ENCODE assay signal across 8 mouse cellular contexts in genomic region chr16:93831627-93832395, GRCm38 (mm10). TPM values are rescaled to one million over a fixed set of nuclear protein-coding genes. Genes with fewer than 3 reads are reported as not detected.
DNase-seq lines count a peak whose midpoint lies in the region; ATAC-seq and TF ChIP-seq lines count a peak whose summit lies in the region.

TSS of gene Morc3 (plus strand) at chr16:93832121.

- H3K9me3 ChIP-seq in embryonic facial prominence, embryonic 13.5 days, result peaks cover 4% of the 10 kb centered on the region; the same call in 1 of the 2 replicates
- H3K9me3 ChIP-seq in limb, embryonic 12.5 days, result peaks cover 7% of the 10 kb centered on the region; the same call in 1 of the 2 replicates
- no peaks in the 10 kb centered on the region for H3K9me3 ChIP-seq in midbrain, embryonic 15.5 days

- H3K4me2 ChIP-seq in embryonic facial prominence, embryonic 13.5 days, result peak within 1 kb of the TSS; percentile 75
- H3K4me2 ChIP-seq in limb, embryonic 12.5 days, result peak within 1 kb of the TSS; percentile 80
- H3K4me2 ChIP-seq in midbrain, embryonic 15.5 days, result peak within 1 kb of the TSS; percentile 88

- no peak for TF ChIP-seq CTCF in kidney, adult 2 months (conservative IDR thresholded peaks at IDR 0.05; ENCODE audit: insufficient read depth, insufficient read length, low read depth, low read length)
- no peak for TF ChIP-seq CTCF in spleen, adult 2 months (IDR thresholded peaks at IDR 0.05; ENCODE audit: extremely low read depth, insufficient read depth, insufficient read length, insufficient replicate concordance)

- 12% methylated on average over 55 of the region's 55 CpGs for WGBS in embryonic facial prominence, embryonic 13.5 days
- WGBS in kidney, adult 2 months, result 11% methylated on average over 55 of the region's 55 CpGs
- WGBS in limb, embryonic 12.5 days, result 13% methylated on average over 51 of the region's 55 CpGs
- 12% methylated on average over 55 of the region's 55 CpGs for WGBS in midbrain, embryonic 15.5 days
- WGBS in spleen, adult 2 months, result 11% methylated on average over 55 of the region's 55 CpGs

- ATAC-seq in embryonic facial prominence, embryonic 13.5 days (ENCODE audit: insufficient number of reproducible peaks, insufficient read depth, low FRiP score, low TSS enrichment, low read depth), result peak; percentile 94
- ATAC-seq in limb, embryonic 12.5 days (ENCODE audit: insufficient number of reproducible peaks, insufficient read depth, low FRiP score, low TSS enrichment, low read depth), result peak; percentile 94
- peak; percentile 96 for ATAC-seq in midbrain, embryonic 15.5 days (replicated peaks)

- no peaks in the 10 kb centered on the region for H3K27me3 ChIP-seq in embryonic facial prominence, embryonic 13.5 days
- H3K27me3 ChIP-seq in kidney, adult 2 months (replicated peaks; ENCODE audit: control insufficient read depth, insufficient read depth, low read length), result no peaks in the 10 kb centered on the region
- no peaks in the 10 kb centered on the region for H3K27me3 ChIP-seq in limb, embryonic 12.5 days
- peaks cover 6% of the 10 kb centered on the region; the same call in 1 of the 2 replicates for H3K27me3 ChIP-seq in midbrain, embryonic 15.5 days (replicated peaks)
- no peaks in the 10 kb centered on the region for H3K27me3 ChIP-seq in spleen, adult 2 months (ENCODE audit: control insufficient read depth, insufficient read depth, low read length)

- TF ChIP-seq POLR2A in kidney, adult 2 months (IDR thresholded peaks at IDR 0.05; ENCODE audit: low read depth, low read length), result peak; percentile 61
- peak; percentile 94 for TF ChIP-seq POLR2A in spleen, adult 2 months (IDR thresholded peaks at IDR 0.05; ENCODE audit: low read depth, low read length)

- no peaks in the 10 kb centered on the region for H3K36me3 ChIP-seq in embryonic facial prominence, embryonic 13.5 days
- no peaks in the 10 kb centered on the region for H3K36me3 ChIP-seq in kidney, adult 2 months (ENCODE audit: control insufficient read depth, insufficient read depth, low read length)
- 0 out of 2 replicates have a peak, but pooled peaks cover 4% of the 10 kb centered on the region for H3K36me3 ChIP-seq in limb, embryonic 12.5 days
- H3K36me3 ChIP-seq in midbrain, embryonic 15.5 days (replicated peaks), result no peaks in the 10 kb centered on the region
- H3K36me3 ChIP-seq in spleen, adult 2 months (ENCODE audit: control insufficient read depth, insufficient read depth, low read length), result no peaks in the 10 kb centered on the region

- H3K4me3 ChIP-seq in embryonic facial prominence, embryonic 13.5 days, result peak within 1 kb of the TSS; percentile 94
- H3K4me3 ChIP-seq in kidney, adult 2 months (ENCODE audit: insufficient read depth, low read depth, low read length), result peak within 1 kb of the TSS; percentile 98
- H3K4me3 ChIP-seq in limb, embryonic 12.5 days (replicated peaks), result peak within 1 kb of the TSS; percentile 97
- H3K4me3 ChIP-seq in midbrain, embryonic 15.5 days, result peak within 1 kb of the TSS; percentile 88
- peak within 1 kb of the TSS; percentile 91 for H3K4me3 ChIP-seq in spleen, adult 2 months (ENCODE audit: extremely low read depth, insufficient read depth, insufficient read length)

- peaks cover 14% of the 10 kb centered on the region for H3K4me1 ChIP-seq in embryonic facial prominence, embryonic 13.5 days
- 0 out of 2 replicates have a peak, but pooled peaks cover 2% of the 10 kb centered on the region for H3K4me1 ChIP-seq in kidney, adult 2 months (ENCODE audit: control insufficient read depth, insufficient read depth, low read length)
- H3K4me1 ChIP-seq in limb, embryonic 12.5 days (replicated peaks), result peaks cover 18% of the 10 kb centered on the region
- H3K4me1 ChIP-seq in midbrain, embryonic 15.5 days, result peaks cover 18% of the 10 kb centered on the region
- H3K4me1 ChIP-seq in spleen, adult 2 months (ENCODE audit: control insufficient read depth, insufficient read depth, insufficient read length), result peaks cover 3% of the 10 kb centered on the region; the same call in 1 of the 2 replicates

- DNase-seq in 3134 (ENCODE audit: extremely low read depth, insufficient read length, low spot score), result peak; percentile 99
- DNase-seq in adrenal gland, postnatal 36 days, result peak; percentile 100
- peak; percentile 100 for DNase-seq in heart, adult 18-20 months
- DNase-seq in kidney, adult 2 months, result peak; percentile 100
- peak; percentile 98 to 100 for DNase-seq in spleen, adult 2 months (ENCODE audit: low read depth in 1 of 2, low spot score in 2 of 2)

- H3K27ac ChIP-seq in embryonic facial prominence, embryonic 13.5 days, result peak within 1 kb of the TSS; percentile 96
- H3K27ac ChIP-seq in kidney, adult 2 months (ENCODE audit: insufficient read depth, low read depth, low read length), result peak within 1 kb of the TSS; percentile 61
- peak within 1 kb of the TSS; percentile 97 for H3K27ac ChIP-seq in limb, embryonic 12.5 days
- H3K27ac ChIP-seq in midbrain, embryonic 15.5 days, result peak within 1 kb of the TSS; percentile 93
- H3K27ac ChIP-seq in spleen, adult 2 months (ENCODE audit: insufficient read depth, low read length), result peak within 1 kb of the TSS; percentile 95

- peak within 1 kb of the TSS; percentile 97 for H3K9ac ChIP-seq in embryonic facial prominence, embryonic 13.5 days
- H3K9ac ChIP-seq in limb, embryonic 12.5 days (replicated peaks), result peak within 1 kb of the TSS; percentile 96
- H3K9ac ChIP-seq in midbrain, embryonic 15.5 days, result peak within 1 kb of the TSS; percentile 84

RNA-seq across cellular contexts. Expression of gene Morc3, which starts in this region (rescaled TPM):
- total RNA-seq in adrenal gland, postnatal 36 days (2021), result 10 to 100 TPM; 28.9 to 44.8 TPM
- 32.9 and 42.8 TPM in 2 replicates for polyA plus RNA-seq in embryonic facial prominence, embryonic 13.5 days (2015; fragmentation: Nextera tagmentation; extraction: Ambion mirVana)
- 10 to 100 TPM; 13.2 to 20.1 TPM for total RNA-seq in heart, adult 18-20 months (2021)
- polyA plus RNA-seq in kidney, adult 2 months (2012; rRNA removed), result 5.3 and 6.4 TPM in 2 replicates
- 37.7 and 42.0 TPM in 2 replicates for polyA plus RNA-seq in limb, embryonic 12.5 days (2016; fragmentation: Nextera tagmentation; extraction: Ambion mirVana)
- polyA plus RNA-seq in midbrain, embryonic 15.5 days (2015; fragmentation: Nextera tagmentation; extraction: Ambion mirVana), result 32.8 and 34.1 TPM in 2 replicates
- 9.3 and 10.6 TPM in 2 replicates for polyA plus RNA-seq in spleen, adult 2 months (2012; rRNA removed)

Comparison
In these comparisons a context has a peak if more than half of its experiments do, and no peak if none do; other contexts are left out.
1. Peak in every context shown above with its lines: DNase-seq, ATAC-seq, H3K4me3 ChIP-seq and H3K27ac ChIP-seq.